ENCODE assay signal across 36 mouse cellular contexts in the genomic region with DNA sequence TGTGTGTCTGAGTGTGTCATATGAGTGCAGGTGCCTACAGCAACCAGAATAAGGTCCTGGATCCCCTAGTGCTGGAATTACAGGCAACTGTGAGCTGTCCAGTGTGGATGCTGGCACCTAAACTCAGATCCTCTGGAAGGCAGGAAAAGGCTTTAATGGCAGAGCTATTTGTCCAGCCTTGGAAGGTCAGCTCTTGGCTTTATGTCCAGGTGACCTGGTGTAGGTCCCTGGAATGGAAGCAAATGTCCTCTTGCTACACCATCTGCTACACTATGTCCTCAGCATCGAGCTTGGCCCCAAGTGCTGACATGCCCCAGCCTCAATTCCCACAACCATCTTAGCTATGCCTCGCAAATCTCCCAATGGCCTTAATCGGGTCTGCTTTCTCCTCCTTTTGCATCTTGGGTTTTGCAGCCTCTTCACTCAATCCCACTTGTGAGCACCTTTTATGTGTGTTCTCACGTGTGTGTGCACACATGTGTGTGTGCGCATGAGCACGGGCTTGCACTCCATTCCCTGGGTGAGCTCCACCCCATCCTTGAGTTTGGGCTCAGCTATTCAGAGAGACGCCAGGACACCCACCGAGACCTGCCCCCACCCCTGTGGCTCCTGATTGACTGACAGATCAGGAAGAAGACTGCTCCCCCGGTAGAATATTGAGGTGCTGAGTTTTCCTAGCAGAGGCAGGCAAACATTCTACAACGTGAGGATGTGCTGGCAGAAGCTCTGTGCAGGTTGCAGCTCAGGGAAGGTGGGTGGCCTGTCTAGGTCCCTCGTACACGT. TPM values are rescaled to one million over a fixed set of nuclear protein-coding genes. Genes with fewer than 3 reads are reported as not detected.
DNase-seq lines count a peak whose midpoint lies in the region; ATAC-seq lines count a peak whose summit lies in the region.
"Had no signal": no experiment of that assay in that cellular context is flagged by ENCODE, and none has a peak within 500 bp of the region (broad histone marks: within the 10 kb centered on the region; RNA-seq: fewer than 3 reads in every experiment).

No protein-coding gene starts in this region.

- peaks cover 3% of the 10 kb centered on the region; the same call in 1 of the 2 replicates for H3K4me1 ChIP-seq in midbrain, embryonic 11.5 days (ENCODE audit: control insufficient read depth, insufficient read depth, low read length)
- H3K4me1 ChIP-seq in midbrain, embryonic 13.5 days (replicated peaks): peaks cover 8% of the 10 kb centered on the region
- H3K4me1 ChIP-seq: embryonic facial prominence, embryonic 13.5 days; limb, embryonic 10.5 days; limb, embryonic 15.5 days; liver, embryonic 13.5 days; megakaryocyte, embryonic 14.5 days had no signal

- no peaks in the 10 kb centered on the region for H3K27me3 ChIP-seq in midbrain, embryonic 11.5 days (ENCODE audit: control insufficient read depth, insufficient read depth, low read length)
- H3K27me3 ChIP-seq in midbrain, embryonic 13.5 days: peaks cover 26% of the 10 kb centered on the region
- H3K27me3 ChIP-seq: liver, embryonic 13.5 days had no signal

- H3K4me3 ChIP-seq in midbrain, embryonic 11.5 days (ENCODE audit: low read depth, low read length): no peak overlapping the region
- H3K4me3 ChIP-seq in midbrain, embryonic 13.5 days (replicated peaks): no peak overlapping the region
- H3K4me3 ChIP-seq: embryonic facial prominence, embryonic 13.5 days; forebrain, embryonic 10.5 days; hindbrain, embryonic 13.5 days; layer of hippocampus, adult 2 months; limb, embryonic 10.5 days; limb, embryonic 15.5 days; liver, embryonic 13.5 days; megakaryocyte, embryonic 14.5 days; neural tube, embryonic 13.5 days had no signal

- no peaks in the 10 kb centered on the region for H3K36me3 ChIP-seq in midbrain, embryonic 11.5 days (ENCODE audit: control insufficient read depth, insufficient read depth, low read length)
- H3K36me3 ChIP-seq in midbrain, embryonic 13.5 days: no peaks in the 10 kb centered on the region
- H3K36me3 ChIP-seq: embryonic facial prominence, embryonic 13.5 days; forebrain, embryonic 10.5 days; hindbrain, embryonic 13.5 days; limb, embryonic 10.5 days; limb, embryonic 15.5 days; liver, embryonic 13.5 days; neural tube, embryonic 13.5 days had no signal

- ATAC-seq in cerebellum, adult (ENCODE audit: insufficient number of reproducible peaks, low FRiP score, low TSS enrichment): peak; percentile 58
- ATAC-seq in midbrain, embryonic 11.5 days (ENCODE audit: low FRiP score): no peak
- no peak for ATAC-seq in midbrain, embryonic 13.5 days
- ATAC-seq: forebrain, embryonic 16.5 days; inflammation-experienced regulatory T-cells, adult 6 months; lung, postnatal 0 days; midbrain, embryonic 16.5 days had no signal

- H3K9me3 ChIP-seq in midbrain, embryonic 11.5 days (ENCODE audit: control insufficient read depth, low read length): no peaks in the 10 kb centered on the region
- no peaks in the 10 kb centered on the region for H3K9me3 ChIP-seq in midbrain, embryonic 13.5 days
- H3K9me3 ChIP-seq: embryonic facial prominence, embryonic 13.5 days; forebrain, embryonic 10.5 days; hindbrain, embryonic 13.5 days; limb, embryonic 10.5 days; limb, embryonic 15.5 days; liver, embryonic 13.5 days; megakaryocyte, embryonic 14.5 days; neural tube, embryonic 13.5 days had no signal

- no peak overlapping the region for H3K9ac ChIP-seq in midbrain, embryonic 11.5 days (ENCODE audit: low read length)
- no peak overlapping the region for H3K9ac ChIP-seq in midbrain, embryonic 13.5 days (replicated peaks)
- H3K9ac ChIP-seq: embryonic facial prominence, embryonic 13.5 days; hindbrain, embryonic 13.5 days; limb, embryonic 15.5 days; liver, embryonic 13.5 days; neural tube, embryonic 13.5 days had no signal

- no peak overlapping the region for H3K4me2 ChIP-seq in midbrain, embryonic 11.5 days
- no peak overlapping the region for H3K4me2 ChIP-seq in midbrain, embryonic 13.5 days (replicated peaks)
- H3K4me2 ChIP-seq: embryonic facial prominence, embryonic 13.5 days; hindbrain, embryonic 13.5 days; limb, embryonic 15.5 days; liver, embryonic 13.5 days; neural tube, embryonic 13.5 days had no signal

- DNase-seq in cerebellum, postnatal 4 days (ENCODE audit: low spot score in 2 of 2): no peak
- DNase-seq in midbrain, embryonic 11.5 days (ENCODE audit: low spot score, missing footprints): peak; percentile 54
- DNase-seq in cerebellum, adult 9-10 months: peak; percentile 53
- no peak for DNase-seq in kidney, postnatal 4 days
- DNase-seq in layer of hippocampus, adult 11-12 months (ENCODE audit: low spot score): no peak
- DNase-seq in frontal cortex, postnatal 10 days (ENCODE audit: low spot score in 2 of 2): no peak
- DNase-seq: adrenal gland, adult 8-10 months; gastrocnemius, postnatal 10 days; kidney, adult 11 months; kidney, postnatal 14 days; layer of hippocampus, postnatal 36 days; liver, embryonic 13.5 days; lung, adult 18-20 months; lung, postnatal 4 days; right cerebral cortex, postnatal 4 days; thymus, adult 2 months; thymus, postnatal 36 days had no signal

- WGBS in midbrain, embryonic 11.5 days: 50% methylated on average over 12 of the region's 12 CpGs
- WGBS in midbrain, embryonic 13.5 days: 47% methylated on average over 12 of the region's 12 CpGs

- H3K27ac ChIP-seq in midbrain, embryonic 11.5 days (ENCODE audit: low read depth, low read length): no peak overlapping the region
- no peak overlapping the region for H3K27ac ChIP-seq in midbrain, embryonic 13.5 days
- H3K27ac ChIP-seq: embryonic facial prominence, embryonic 13.5 days; forebrain, embryonic 10.5 days; hindbrain, embryonic 13.5 days; layer of hippocampus, adult 2 months; limb, embryonic 10.5 days; limb, embryonic 15.5 days; liver, embryonic 13.5 days; neural tube, embryonic 13.5 days had no signal

RNA-seq across cellular contexts. Expression of a gene that starts 3.9 kb away (rescaled TPM):
- 7.1 and 7.6 TPM in 2 replicates for polyA plus RNA-seq in midbrain, embryonic 11.5 days (2014; fragmentation: Nextera tagmentation; extraction: Ambion mirVana)
- 110 and 118 TPM in 2 replicates for polyA plus RNA-seq in midbrain, embryonic 13.5 days (2015; fragmentation: Nextera tagmentation; extraction: Ambion mirVana)

RNA-seq across cellular contexts. Expression of a gene that starts 14.8 kb away (rescaled TPM):
- polyA plus RNA-seq in midbrain, embryonic 11.5 days (2014; fragmentation: Nextera tagmentation; extraction: Ambion mirVana): 0.34 and 0.37 TPM in 2 replicates
- 0.48 and 0.65 TPM in 2 replicates for polyA plus RNA-seq in midbrain, embryonic 13.5 days (2015; fragmentation: Nextera tagmentation; extraction: Ambion mirVana)
- polyA plus RNA-seq: C2C12; embryonic facial prominence, embryonic 13.5 days; gonadal fat pad, adult 2 months; heart, embryonic 14.5 days; inflammation-experienced regulatory T-cells, adult 6 months; kidney, embryonic 14.5 days; limb, embryonic 10.5 days; limb, embryonic 15.5 days; liver, embryonic 13.5 days; lung, postnatal 0 days; midbrain, embryonic 16.5 days; spleen, adult 2 months had no signal

Comparison
In these comparisons a context has a peak if more than half of its experiments do, and no peak if none do; other contexts are left out.
1. DNase-seq: peak in midbrain, embryonic 11.5 days (single experiment) and cerebellum, adult 9-10 months (single experiment); none in cerebellum, postnatal 4 days (0 of 2), kidney, postnatal 4 days (0 of 2), layer of hippocampus, adult 11-12 months (single experiment) and frontal cortex, postnatal 10 days (0 of 2).
2. RNA of a gene that starts 3.9 kb away (polyA plus RNA-seq): 110 to 118 TPM in midbrain, embryonic 13.5 days; 7.1 to 7.6 TPM in midbrain, embryonic 11.5 days; every median in the first group is over 10 times any median in the second.